Mouse (Mus musculus): ENCODE measurements around the gene Pam. TPM values are rescaled to one million over a fixed set of nuclear protein-coding genes. Genes with fewer than 3 reads are reported as not detected.

Pam gene
- polyA plus RNA-seq, 1 experiment from 2014 or later, result 21.5 TPM

GRCm38 (mm10) chr1:98119595-98119994 is 24.1 kb upstream of the Pam start:
- WGBS, result 89% methylated on average over 6 of the region's 6 CpGs
- no peak for ATAC-seq (replicated peaks; ENCODE audit: low FRiP score)
- no peak overlapping the region for H3K9ac ChIP-seq (ENCODE audit: low read length)

GRCm38 (mm10) chr1:98107599-98107998 is 12.2 kb upstream of the Pam start:
- 10% methylated on average over 2 of the region's 2 CpGs for WGBS
- no peak for DNase-seq (ENCODE audit: low spot score)
- H3K9me3 ChIP-seq (ENCODE audit: control insufficient read depth, low read length), result no peaks in the 10 kb centered on the region
- no peak overlapping the region for H3K9ac ChIP-seq (ENCODE audit: low read length)
- no peaks in the 10 kb centered on the region for H3K27me3 ChIP-seq (ENCODE audit: control insufficient read depth, insufficient read depth, low read length)
- H3K4me3 ChIP-seq (ENCODE audit: low read depth, low read length), result no peak overlapping the region
- H3K4me1 ChIP-seq (replicated peaks; ENCODE audit: control insufficient read depth, insufficient read depth, low read length), result no peaks in the 10 kb centered on the region
- no peak overlapping the region for H3K27ac ChIP-seq (ENCODE audit: low read depth, low read length)
- H3K36me3 ChIP-seq (ENCODE audit: control insufficient read depth, insufficient read depth, low read length), result no peaks in the 10 kb centered on the region
- ATAC-seq (replicated peaks; ENCODE audit: low FRiP score), result 0 out of 2 replicates have a peak, but pooled peaks have one; percentile 58
- no peak overlapping the region for H3K4me2 ChIP-seq (ENCODE audit: low read depth, low read length, severe bottlenecking)

More at GRCm38 (mm10) chr1:98119595-98119994, 24.1 kb upstream of the Pam start:
- no peak overlapping the region for H3K4me3 ChIP-seq (ENCODE audit: low read depth, low read length)
- no peak overlapping the region for H3K4me2 ChIP-seq (ENCODE audit: low read depth, low read length, severe bottlenecking)
- no peak for DNase-seq (ENCODE audit: low spot score)
- H3K27me3 ChIP-seq (ENCODE audit: control insufficient read depth, insufficient read depth, low read length), result no peaks in the 10 kb centered on the region
- no peaks in the 10 kb centered on the region for H3K9me3 ChIP-seq (ENCODE audit: control insufficient read depth, low read length)
- H3K4me1 ChIP-seq (replicated peaks; ENCODE audit: control insufficient read depth, insufficient read depth, low read length), result no peaks in the 10 kb centered on the region
- no peaks in the 10 kb centered on the region for H3K36me3 ChIP-seq (ENCODE audit: control insufficient read depth, insufficient read depth, low read length)
- no peak overlapping the region for H3K27ac ChIP-seq (ENCODE audit: low read depth, low read length)

GRCm38 (mm10) chr1:98099441-98099840 is 4.0 kb upstream of the Pam start:
- H3K36me3 ChIP-seq (ENCODE audit: control insufficient read depth, insufficient read depth, low read length), result no peaks in the 10 kb centered on the region
- H3K9ac ChIP-seq (ENCODE audit: low read length), result no peak overlapping the region
- no peaks in the 10 kb centered on the region for H3K27me3 ChIP-seq (ENCODE audit: control insufficient read depth, insufficient read depth, low read length)
- no peaks in the 10 kb centered on the region for H3K9me3 ChIP-seq (ENCODE audit: control insufficient read depth, low read length)
- H3K27ac ChIP-seq (ENCODE audit: low read depth, low read length), result no peak overlapping the region
- ATAC-seq (replicated peaks; ENCODE audit: low FRiP score) (no peak), DNase-seq (ENCODE audit: low spot score) (no peak)
- peaks cover 3% of the 10 kb centered on the region; the same call in 1 of the 2 replicates for H3K4me1 ChIP-seq (replicated peaks; ENCODE audit: control insufficient read depth, insufficient read depth, low read length)
- no peak overlapping the region for H3K4me2 ChIP-seq (ENCODE audit: low read depth, low read length, severe bottlenecking)
- WGBS, result 54% methylated on average over 4 of the region's 4 CpGs
- H3K4me3 ChIP-seq (ENCODE audit: low read depth, low read length), result no peak overlapping the region

GRCm38 (mm10) chr1:98097957-98098729 is 2.7 kb upstream of the Pam start:
- no peak overlapping the region for H3K4me3 ChIP-seq (ENCODE audit: low read depth, low read length)
- peaks cover 3% of the 10 kb centered on the region; the same call in 1 of the 2 replicates for H3K4me1 ChIP-seq (replicated peaks; ENCODE audit: control insufficient read depth, insufficient read depth, low read length)
- H3K4me2 ChIP-seq (ENCODE audit: low read depth, low read length, severe bottlenecking), result no peak overlapping the region
- DNase-seq (ENCODE audit: low spot score) (no peak), ATAC-seq (replicated peaks; ENCODE audit: low FRiP score) (no peak)
- H3K27ac ChIP-seq (ENCODE audit: low read depth, low read length), result no peak overlapping the region
- no peak overlapping the region for H3K9ac ChIP-seq (ENCODE audit: low read length)
- no peaks in the 10 kb centered on the region for H3K27me3 ChIP-seq (ENCODE audit: control insufficient read depth, insufficient read depth, low read length)
- no peaks in the 10 kb centered on the region for H3K9me3 ChIP-seq (ENCODE audit: control insufficient read depth, low read length)
- 90% methylated on average over 11 of the region's 11 CpGs for whole genome bisulfite sequencing
- H3K36me3 ChIP-seq (ENCODE audit: control insufficient read depth, insufficient read depth, low read length), result no peaks in the 10 kb centered on the region

- Histone ChIP-seq H3K27me3 (ENCODE audit: control insufficient read depth, insufficient read depth, low read length) (no peaks in the 10 kb centered on the region), H3K4me1 (replicated peaks; ENCODE audit: control insufficient read depth, insufficient read depth, low read length) (peaks cover 3% of the 10 kb centered on the region; the same call in 1 of the 2 replicates), H3K4me2 (ENCODE audit: low read depth, low read length, severe bottlenecking) (no peak overlapping the region), H3K9ac (ENCODE audit: low read length) (no peak overlapping the region), H3K27ac (ENCODE audit: low read depth, low read length) (no peak overlapping the region), H3K4me3 (ENCODE audit: low read depth, low read length) (no peak overlapping the region), H3K36me3 (ENCODE audit: control insufficient read depth, insufficient read depth, low read length) (no peaks in the 10 kb centered on the region), H3K9me3 (ENCODE audit: control insufficient read depth, low read length) (no peaks in the 10 kb centered on the region)
- DNase-seq (ENCODE audit: low spot score) (no peak), ATAC-seq (replicated peaks; ENCODE audit: low FRiP score) (no peak)
- 63% methylated on average over 1 of the region's 1 CpGs for WGBS
Measured at GRCm38 (mm10) chr1:98096396-98096935, 1.0 kb upstream of the Pam start.

- Histone ChIP-seq H3K9ac (ENCODE audit: low read length) (peak overlapping the region; percentile 77), H3K4me3 (ENCODE audit: low read depth, low read length) (peak overlapping the region; percentile 68), H3K4me2 (ENCODE audit: low read depth, low read length, severe bottlenecking) (peak overlapping the region; percentile 87), H3K4me1 (replicated peaks; ENCODE audit: control insufficient read depth, insufficient read depth, low read length) (peaks cover 3% of the 10 kb centered on the region; the same call in 1 of the 2 replicates), H3K27ac (ENCODE audit: low read depth, low read length) (no peak overlapping the region), H3K27me3 (ENCODE audit: control insufficient read depth, insufficient read depth, low read length) (no peaks in the 10 kb centered on the region), H3K36me3 (ENCODE audit: control insufficient read depth, insufficient read depth, low read length) (no peaks in the 10 kb centered on the region), H3K9me3 (ENCODE audit: control insufficient read depth, low read length) (no peaks in the 10 kb centered on the region)
- 29% methylated on average over 9 of the region's 9 CpGs for WGBS
- DNase-seq (ENCODE audit: low spot score) (no peak), ATAC-seq (replicated peaks; ENCODE audit: low FRiP score) (no peak)
Measured at GRCm38 (mm10) chr1:98095991-98096330, 515 bp upstream of the Pam start.

- Histone ChIP-seq H3K4me1 (replicated peaks; ENCODE audit: control insufficient read depth, insufficient read depth, low read length) (peaks cover 3% of the 10 kb centered on the region; the same call in 1 of the 2 replicates), H3K4me3 (ENCODE audit: low read depth, low read length) (peak overlapping the region; percentile 68), H3K27ac (ENCODE audit: low read depth, low read length) (peak overlapping the region; percentile 53; the same call in 1 of the 2 replicates), H3K36me3 (ENCODE audit: control insufficient read depth, insufficient read depth, low read length) (no peaks in the 10 kb centered on the region), H3K9ac (ENCODE audit: low read length) (peak overlapping the region; percentile 77), H3K4me2 (ENCODE audit: low read depth, low read length, severe bottlenecking) (peak overlapping the region; percentile 87), H3K27me3 (ENCODE audit: control insufficient read depth, insufficient read depth, low read length) (no peaks in the 10 kb centered on the region), H3K9me3 (ENCODE audit: control insufficient read depth, low read length) (no peaks in the 10 kb centered on the region)
- peak; percentile 57 for ATAC-seq (replicated peaks; ENCODE audit: low FRiP score)
- WGBS, result 0% methylated on average over 20 of the region's 20 CpGs
- no peak for DNase-seq (ENCODE audit: low spot score)
Measured at GRCm38 (mm10) chr1:98094811-98095245, 618 bp downstream of the Pam start.

GRCm38 (mm10) chr1:98089336-98089975 is 6.0 kb downstream of the Pam start:
- H3K9ac ChIP-seq (ENCODE audit: low read length), result no peak overlapping the region
- no peak overlapping the region for H3K27ac ChIP-seq (ENCODE audit: low read depth, low read length)
- H3K4me3 ChIP-seq (ENCODE audit: low read depth, low read length), result no peak overlapping the region
- ATAC-seq (replicated peaks; ENCODE audit: low FRiP score) (no peak), DNase-seq (ENCODE audit: low spot score) (no peak)
- peaks cover 7% of the 10 kb centered on the region for H3K4me1 ChIP-seq (replicated peaks; ENCODE audit: control insufficient read depth, insufficient read depth, low read length)
- no peaks in the 10 kb centered on the region for H3K9me3 ChIP-seq (ENCODE audit: control insufficient read depth, low read length)
- H3K4me2 ChIP-seq (ENCODE audit: low read depth, low read length, severe bottlenecking), result no peak overlapping the region
- H3K36me3 ChIP-seq (ENCODE audit: control insufficient read depth, insufficient read depth, low read length), result no peaks in the 10 kb centered on the region
- WGBS, result 90% methylated on average over 5 of the region's 5 CpGs
- no peaks in the 10 kb centered on the region for H3K27me3 ChIP-seq (ENCODE audit: control insufficient read depth, insufficient read depth, low read length)

All from forebrain, embryonic 11.5 days (tissue).